Mouse (Mus musculus) neural tube, embryonic 12.5 days (tissue): ENCODE results near the gene Hoxc9. TPM values are rescaled to one million over a fixed set of nuclear protein-coding genes. Genes with fewer than 3 reads are reported as not detected.

Source experiments
- ATAC-seq: fragments of 200-750 bp; cut with Nextera tagmentation; 2 replicates; pipeline ENCODE4 v1.8.0; 2017; ENCODE audit warnings: low read depth, mild to moderate bottlenecking, moderate TSS enrichment, moderate library complexity; ENCODE audit not compliant: low FRiP score
- H3K27ac ChIP-seq: fragments of 300-500 bp; sonication (generic); 2 replicates; pipeline ENCODE4 v1.5.1; 2016
- H3K27me3 ChIP-seq: fragments of 300-500 bp; sonication (generic); replicated peaks from 2 replicates; pipeline ENCODE4 v1.6.1; 2016; ENCODE audit warnings: mild to moderate bottlenecking
- H3K36me3 ChIP-seq: fragments of 300-500 bp; sonication (generic); 2 replicates; pipeline ENCODE4 v1.6.1; 2016; ENCODE audit warnings: mild to moderate bottlenecking
- H3K4me1 ChIP-seq: fragments of 300-500 bp; sonication (generic); 2 replicates; pipeline ENCODE4 v1.6.1; 2016
- H3K4me2 ChIP-seq: fragments of 300-500 bp; sonication (generic); replicated peaks from 2 replicates; pipeline ENCODE4 v1.6.1; 2016; ENCODE audit warnings: mild to moderate bottlenecking
- H3K4me3 ChIP-seq: fragments of 300-500 bp; sonication (generic); 2 replicates; pipeline ENCODE4 v1.5.1; 2016
- H3K9ac ChIP-seq: fragments of 300-500 bp; sonication (generic); 2 replicates; pipeline ENCODE4 v1.6.1; 2016; ENCODE audit warnings: mild to moderate bottlenecking
- H3K9me3 ChIP-seq: fragments of 300-500 bp; sonication (generic); 2 replicates; pipeline ENCODE4 v1.6.1; 2016; ENCODE audit warnings: mild to moderate bottlenecking
- WGBS: fragments of 180-500 bp; shearing (Covaris S2); methylation state at CpG from one replicate; pipeline ENCODE4 v1.1.7; 2016; 5-methylcytosine and 5-hydroxymethylcytosine counted together
- polyA plus RNA-seq: library from polyadenylated mRNA; unstranded; fragments of >200 nt; fragmentation: Nextera tagmentation; extraction: Ambion mirVana; gene quantifications from 2 replicates; pipeline ENCODE4 v1.2.1, GENCODE M21; 2016

The Hoxc9 gene
- polyA plus RNA-seq, 1 experiment from 2014 or later, result 47.4 TPM

- H3K4me3 ChIP-seq, result peak overlapping the region; percentile 28
- H3K9ac ChIP-seq, result peak overlapping the region; percentile 100
These were observed 5.5 kb upstream of the Hoxc9 start for GRCm38 (mm10) chr15:102970740-102971139.

GRCm38 (mm10) chr15:102972254-102972653, 4.0 kb upstream of the Hoxc9 start:
- H3K36me3 ChIP-seq, result no peaks in the 10 kb centered on the region
- peak overlapping the region; percentile 63 for H3K27ac ChIP-seq
- ATAC-seq, result no peak
- peak overlapping the region; percentile 86 for H3K4me2 ChIP-seq
- H3K9ac ChIP-seq, result peak overlapping the region; percentile 100
- H3K9me3 ChIP-seq, result no peaks in the 10 kb centered on the region
- 1% methylated on average over 21 of the region's 21 CpGs for WGBS
- peaks cover 4% of the 10 kb centered on the region; the same call in 1 of the 2 replicates for H3K4me1 ChIP-seq
- peaks cover 59% of the 10 kb centered on the region for H3K27me3 ChIP-seq
- H3K4me3 ChIP-seq, result peak overlapping the region; percentile 92

More at GRCm38 (mm10) chr15:102970740-102971139, 5.5 kb upstream of the Hoxc9 start:
- Histone ChIP-seq H3K27me3 (peaks cover 71% of the 10 kb centered on the region), H3K36me3 (no peaks in the 10 kb centered on the region), H3K4me1 (peaks cover 8% of the 10 kb centered on the region), H3K27ac (peak overlapping the region; percentile 57; the same call in 1 of the 2 replicates), H3K4me2 (peak overlapping the region; percentile 86), H3K9me3 (no peaks in the 10 kb centered on the region)
- ATAC-seq, result no peak
- WGBS, result 2% methylated on average over 12 of the region's 12 CpGs

GRCm38 (mm10) chr15:102972753-102973152, 3.5 kb upstream of the Hoxc9 start:
- Histone ChIP-seq H3K27me3 (peaks cover 58% of the 10 kb centered on the region), H3K4me1 (peaks cover 2% of the 10 kb centered on the region; the same call in 1 of the 2 replicates), H3K27ac (peak overlapping the region; percentile 63), H3K36me3 (no peaks in the 10 kb centered on the region), H3K4me3 (peak overlapping the region; percentile 92), H3K9me3 (no peaks in the 10 kb centered on the region), H3K4me2 (peak overlapping the region; percentile 86), H3K9ac (peak overlapping the region; percentile 100)
- WGBS, result 2% methylated on average over 6 of the region's 6 CpGs
- ATAC-seq, result no peak

- Histone ChIP-seq H3K9me3 (no peaks in the 10 kb centered on the region), H3K9ac (peak overlapping the region; percentile 100), H3K36me3 (no peaks in the 10 kb centered on the region), H3K4me3 (peak overlapping the region; percentile 92), H3K27me3 (peaks cover 59% of the 10 kb centered on the region), H3K4me1 (peaks cover 8% of the 10 kb centered on the region), H3K4me2 (peak overlapping the region; percentile 86), H3K27ac (peak overlapping the region; percentile 53; the same call in 1 of the 2 replicates)
- ATAC-seq, result no peak
- WGBS, result 2% methylated on average over 7 of the region's 7 CpGs
These were observed 1.2 kb upstream of the Hoxc9 start for GRCm38 (mm10) chr15:102975034-102975433.

GRCm38 (mm10) chr15:102975688-102976111, 539 bp upstream of the Hoxc9 start:
- peak overlapping the region; percentile 92 for H3K4me3 ChIP-seq
- H3K9ac ChIP-seq, result peak overlapping the region; percentile 100
- no peaks in the 10 kb centered on the region for H3K9me3 ChIP-seq
- 0% methylated on average over 21 of the region's 21 CpGs for WGBS
- H3K4me1 ChIP-seq, result peaks cover 8% of the 10 kb centered on the region
- peak overlapping the region; percentile 86 for H3K4me2 ChIP-seq
- H3K27me3 ChIP-seq, result peaks cover 56% of the 10 kb centered on the region
- no peaks in the 10 kb centered on the region for H3K36me3 ChIP-seq
- peak overlapping the region; percentile 95 for H3K27ac ChIP-seq
- no peak for ATAC-seq

GRCm38 (mm10) chr15:102976631-102977422, 588 bp downstream of the Hoxc9 start:
- Histone ChIP-seq H3K9ac (peak overlapping the region; percentile 100), H3K27ac (peak overlapping the region; percentile 95), H3K4me2 (peak overlapping the region; percentile 86), H3K4me1 (peaks cover 8% of the 10 kb centered on the region), H3K9me3 (no peaks in the 10 kb centered on the region), H3K4me3 (peak overlapping the region; percentile 92), H3K36me3 (no peaks in the 10 kb centered on the region), H3K27me3 (peaks cover 59% of the 10 kb centered on the region)
- WGBS, result under 1% methylated on average over 37 of the region's 37 CpGs
- no peak; the same call in 1 of the 2 replicates for ATAC-seq

- H3K4me2 ChIP-seq, result peak overlapping the region; percentile 86
These were observed 1.3 kb downstream of the Hoxc9 start for GRCm38 (mm10) chr15:102977423-102977974.

GRCm38 (mm10) chr15:102978615-102979515, 2.6 kb downstream of the Hoxc9 start:
- H3K4me1 ChIP-seq, result peaks cover 8% of the 10 kb centered on the region
- H3K27ac ChIP-seq, result peak overlapping the region; percentile 95
- peak overlapping the region; percentile 92 for H3K4me3 ChIP-seq
- H3K27me3 ChIP-seq, result peaks cover 47% of the 10 kb centered on the region
- H3K36me3 ChIP-seq, result peaks cover 1% of the 10 kb centered on the region; the same call in 1 of the 2 replicates
- 1% methylated on average over 13 of the region's 13 CpGs for WGBS
- ATAC-seq, result no peak
- no peaks in the 10 kb centered on the region for H3K9me3 ChIP-seq
- peak overlapping the region; percentile 100 for H3K9ac ChIP-seq
- H3K4me2 ChIP-seq, result peak overlapping the region; percentile 86

More at GRCm38 (mm10) chr15:102977423-102977974, 1.3 kb downstream of the Hoxc9 start:
- H3K4me1 ChIP-seq, result peaks cover 8% of the 10 kb centered on the region
- H3K27ac ChIP-seq, result peak overlapping the region; percentile 95
- H3K9me3 ChIP-seq, result no peaks in the 10 kb centered on the region
- WGBS, result under 1% methylated on average over 16 of the region's 16 CpGs
- peak overlapping the region; percentile 92 for H3K4me3 ChIP-seq
- H3K27me3 ChIP-seq, result peaks cover 55% of the 10 kb centered on the region
- ATAC-seq, result peak; percentile 31
- H3K36me3 ChIP-seq, result no peaks in the 10 kb centered on the region
- peak overlapping the region; percentile 100 for H3K9ac ChIP-seq

- Histone ChIP-seq H3K4me1 (peaks cover 10% of the 10 kb centered on the region), H3K27me3 (peaks cover 42% of the 10 kb centered on the region), H3K27ac (peak overlapping the region; percentile 95), H3K4me2 (peak overlapping the region; percentile 86), H3K9me3 (no peaks in the 10 kb centered on the region), H3K9ac (peak overlapping the region; percentile 100), H3K36me3 (peaks cover 4% of the 10 kb centered on the region; the same call in 1 of the 2 replicates), H3K4me3 (peak overlapping the region; percentile 92)
- no peak for ATAC-seq
- 0% methylated on average over 1 of the region's 1 CpGs for WGBS
These were observed 3.7 kb downstream of the Hoxc9 start for GRCm38 (mm10) chr15:102979936-102980335.

GRCm38 (mm10) chr15:102980352-102980751, 4.1 kb downstream of the Hoxc9 start:
- Histone ChIP-seq H3K27ac (peak overlapping the region; percentile 95), H3K27me3 (peaks cover 39% of the 10 kb centered on the region), H3K4me3 (peak overlapping the region; percentile 92), H3K4me2 (peak overlapping the region; percentile 86), H3K36me3 (peaks cover 4% of the 10 kb centered on the region; the same call in 1 of the 2 replicates), H3K9me3 (no peaks in the 10 kb centered on the region), H3K4me1 (peaks cover 13% of the 10 kb centered on the region), H3K9ac (peak overlapping the region; percentile 100)
- ATAC-seq, result no peak
- WGBS, result under 1% methylated on average over 11 of the region's 11 CpGs

- Histone ChIP-seq H3K9me3 (no peaks in the 10 kb centered on the region), H3K36me3 (peaks cover 4% of the 10 kb centered on the region; the same call in 1 of the 2 replicates), H3K27ac (peak overlapping the region; percentile 95), H3K27me3 (peaks cover 39% of the 10 kb centered on the region), H3K4me2 (peak overlapping the region; percentile 86), H3K4me3 (peak overlapping the region; percentile 92), H3K9ac (peak overlapping the region; percentile 100), H3K4me1 (peaks cover 19% of the 10 kb centered on the region)
- ATAC-seq, result peak; percentile 5; the same call in 1 of the 2 replicates
- 0% methylated on average over 14 of the region's 14 CpGs for WGBS
These were observed 4.7 kb downstream of the Hoxc9 start for GRCm38 (mm10) chr15:102980912-102981311.
